Mouse (Mus musculus) hindbrain, postnatal 0 days (tissue): ENCODE results near the gene Gemin4. TPM values are rescaled to one million over a fixed set of nuclear protein-coding genes. Genes with fewer than 3 reads are reported as not detected.

ENCODE experiments used
- ATAC-seq: fragments of 200-750 bp; cut with Nextera tagmentation; 2 replicates; pipeline ENCODE4 v1.8.0; 2017; ENCODE audit warnings: mild to moderate bottlenecking, moderate TSS enrichment, moderate library complexity
- DNase-seq: peaks from one replicate; pipeline ENCODE4 v3.0.0-alpha.2; 2015; ENCODE audit warnings: low spot score
- H3K27ac ChIP-seq: fragments of 300-500 bp; sonication (generic); 2 replicates; pipeline ENCODE4 v1.5.1; 2014; ENCODE audit warnings: mild to moderate bottlenecking
- H3K27me3 ChIP-seq: fragments of 300-500 bp; sonication (generic); 2 replicates; pipeline ENCODE4 v1.6.1; 2014; ENCODE audit warnings: low read length, mixed read lengths; ENCODE audit not compliant: insufficient read depth
- H3K36me3 ChIP-seq: fragments of 300-500 bp; sonication (generic); 2 replicates; pipeline ENCODE4 v1.6.1; 2014; ENCODE audit warnings: low read length, mixed read lengths; ENCODE audit not compliant: insufficient read depth
- H3K4me1 ChIP-seq: fragments of 300-500 bp; sonication (generic); 2 replicates; pipeline ENCODE4 v1.6.1; 2014; ENCODE audit warnings: antibody characterized with exemption, low read length, mixed read lengths; ENCODE audit not compliant: insufficient read depth
- H3K4me2 ChIP-seq: fragments of 300-500 bp; sonication (generic); 2 replicates; pipeline ENCODE4 v1.6.1; 2014; ENCODE audit warnings: low read depth, mild to moderate bottlenecking, low read length, moderate library complexity, mixed read lengths
- H3K4me3 ChIP-seq: fragments of 300-500 bp; sonication (generic); 2 replicates; pipeline ENCODE4 v1.5.1; 2014; ENCODE audit warnings: low read length
- H3K9ac ChIP-seq: fragments of 300-500 bp; sonication (generic); replicated peaks from 2 replicates; pipeline ENCODE4 v1.6.1; 2014; ENCODE audit warnings: mild to moderate bottlenecking, low read length, moderate library complexity, mixed read lengths
- H3K9me3 ChIP-seq: fragments of 300-500 bp; sonication (generic); 2 replicates; pipeline ENCODE4 v1.6.1; 2016; ENCODE audit warnings: low read length, mixed read lengths
- CTCF ChIP-seq: IDR thresholded peaks from 2 replicates; pipeline ENCODE4 v1.5.1; 2016; ENCODE audit warnings: antibody characterized with exemption, control low read depth, low read depth
- WGBS: fragments of 180-500 bp; shearing (Covaris S2); extraction: QIAGEN DNeasy Blood & Tissue Kit; methylation state at CpG from one replicate; pipeline ENCODE4 v1.1.7; 2014; 5-methylcytosine and 5-hydroxymethylcytosine counted together
- polyA plus RNA-seq: library from polyadenylated mRNA; unstranded; fragments of >200 nt; fragmentation: Nextera tagmentation; extraction: Ambion mirVana; gene quantifications from 2 replicates; pipeline ENCODE4 v1.2.1, GENCODE M21; 2015
- total RNA-seq: library from RNA; depleted of rRNA; stranded (reverse); fragments of >200 nt; gene quantifications from 2 replicates; pipeline ENCODE4 v1.2.3, GENCODE M21; 2014; rRNA removed

Gemin4 gene
- total RNA-seq: 14.8 and 17.4 TPM in 2 replicates
- 7.0 and 9.3 TPM in 2 replicates for polyA plus RNA-seq

DNA sequence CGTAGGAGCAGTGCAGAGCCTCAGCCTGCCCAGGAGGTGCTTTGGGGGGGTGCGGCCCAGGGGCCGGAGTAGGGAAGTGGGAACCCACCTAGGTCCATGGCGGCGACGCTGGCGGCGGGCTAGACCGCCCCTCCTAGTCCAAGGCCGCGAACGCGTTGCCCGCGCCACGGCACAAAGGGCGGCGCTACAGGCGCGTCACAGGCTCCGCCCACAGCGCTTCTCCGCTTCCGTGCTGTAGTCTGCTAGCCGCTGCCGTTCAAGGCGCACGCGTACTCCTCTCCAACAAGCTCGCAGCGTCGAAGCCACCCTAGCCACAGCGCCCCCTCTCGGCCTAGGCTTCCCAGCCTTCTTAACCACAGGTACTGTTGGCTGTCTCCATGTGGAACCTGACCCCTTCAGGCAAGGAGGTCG is at the start of gene Gemin4, which contains the start of gene Dbil5:
Gene Gemin4 (minus strand): TSS at position 275 of the 411 bp plus-strand sequence.
Gene Dbil5 (plus strand): TSS at position 219 of the 411 bp plus-strand sequence.
- H3K36me3 ChIP-seq: peaks cover 19% of the 10 kb centered on the region; the same call in 1 of the 2 replicates
- peak within 1 kb of the TSS; percentile 94 for H3K4me2 ChIP-seq
- peak within 1 kb of the TSS; percentile 85 for H3K4me3 ChIP-seq
- peak within 1 kb of the TSS; percentile 91 for H3K27ac ChIP-seq
- under 1% methylated on average over 28 of the region's 35 CpGs for WGBS
- ATAC-seq: peak; percentile 99
- DNase-seq: peak; percentile 98
- H3K9ac ChIP-seq: peak within 1 kb of the TSS; percentile 88
- H3K27me3 ChIP-seq: no peaks in the 10 kb centered on the region
- 0 out of 2 replicates have a peak, but pooled peaks cover 3% of the 10 kb centered on the region for H3K4me1 ChIP-seq
- TF ChIP-seq CTCF: peak; percentile 99
- no peaks in the 10 kb centered on the region for H3K9me3 ChIP-seq

DNA sequence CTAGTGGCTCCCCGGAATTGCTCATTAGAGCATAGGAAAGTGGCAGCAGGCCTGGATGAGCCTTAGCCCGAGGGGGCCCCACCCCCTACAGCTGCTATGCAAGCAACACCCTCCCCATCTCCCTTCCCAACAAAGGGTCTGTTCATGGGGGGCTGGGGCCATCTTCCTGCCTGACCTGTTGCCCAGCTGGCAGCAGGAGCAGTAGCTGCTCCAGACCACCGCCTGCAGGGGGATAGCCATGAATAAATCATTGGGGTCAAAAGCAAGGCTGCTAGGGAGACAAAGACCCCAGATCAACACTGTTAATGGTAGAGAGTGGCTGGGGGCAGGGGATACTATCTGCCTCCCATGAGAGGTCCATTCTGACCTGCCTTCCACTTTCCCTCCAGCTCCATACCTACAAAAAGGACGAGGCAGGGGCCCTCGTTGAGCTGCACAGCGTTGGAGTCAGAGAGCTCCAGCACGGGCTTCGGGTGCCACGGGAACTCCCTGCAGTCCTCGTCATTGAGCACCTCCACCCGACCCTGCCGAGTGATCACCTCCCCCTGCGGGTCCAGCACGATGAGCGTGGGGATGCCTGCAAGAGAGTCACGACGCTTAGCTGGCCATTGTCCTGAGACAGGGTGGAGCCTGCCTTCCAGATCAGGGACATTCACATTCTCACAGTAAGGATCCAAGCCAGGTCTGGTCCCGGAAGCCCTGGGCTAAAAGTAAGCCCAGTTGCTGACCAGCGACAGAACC is 45.3 kb upstream of the Gemin4 start:
- no peaks in the 10 kb centered on the region for H3K27me3 ChIP-seq
- H3K9me3 ChIP-seq: no peaks in the 10 kb centered on the region
- ATAC-seq (peak; percentile 50; the same call in 1 of the 2 replicates), DNase-seq (peak; percentile 36)
- WGBS: 12% methylated on average over 19 of the region's 19 CpGs
- H3K4me1 ChIP-seq: peaks cover 13% of the 10 kb centered on the region
- H3K4me2 ChIP-seq: no peak overlapping the region
- H3K9ac ChIP-seq: no peak overlapping the region
- H3K36me3 ChIP-seq: no peaks in the 10 kb centered on the region
- H3K27ac ChIP-seq: no peak overlapping the region
- H3K4me3 ChIP-seq: no peak overlapping the region
- TF ChIP-seq CTCF: 0 out of 2 replicates have a peak, but pooled peaks have one; percentile 4

DNA sequence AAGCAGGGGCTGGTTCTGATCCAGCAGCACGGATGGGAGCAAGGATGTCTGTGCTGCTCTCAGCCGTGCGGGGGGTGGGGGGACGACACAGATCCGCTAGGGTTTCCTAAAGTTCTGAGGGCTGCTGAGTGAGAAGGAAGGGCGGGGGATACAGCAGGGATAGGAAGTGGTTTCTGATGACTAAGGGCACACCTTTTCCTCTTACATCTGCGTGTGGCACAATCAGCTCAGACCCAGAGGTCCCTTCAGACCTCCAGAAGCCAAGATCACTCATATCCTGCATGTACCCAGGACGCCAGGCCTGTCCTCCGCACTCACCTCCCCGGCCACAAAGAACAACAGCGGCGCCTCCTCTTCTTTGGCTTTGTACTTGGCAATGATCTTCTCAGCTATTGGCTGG is 43.8 kb upstream of the Gemin4 start:
- Histone ChIP-seq H3K4me2 (no peak overlapping the region), H3K9ac (no peak overlapping the region; the same call in 1 of the 2 replicates), H3K4me1 (peaks cover 10% of the 10 kb centered on the region)

GRCm38 (mm10) chr11:76260208-76261050 is 43.0 kb upstream of the Gemin4 start:
- H3K9me3 ChIP-seq: no peaks in the 10 kb centered on the region
- no peak overlapping the region; the same call in 1 of the 2 replicates for H3K9ac ChIP-seq
- 38% methylated on average over 10 of the region's 10 CpGs for WGBS
- no peaks in the 10 kb centered on the region for H3K27me3 ChIP-seq
- H3K27ac ChIP-seq: peak overlapping the region; percentile 36; the same call in 1 of the 2 replicates
- peaks cover 10% of the 10 kb centered on the region for H3K4me1 ChIP-seq
- no peaks in the 10 kb centered on the region for H3K36me3 ChIP-seq
- TF ChIP-seq CTCF: no peak
- ATAC-seq (peak; percentile 44; the same call in 1 of the 2 replicates), DNase-seq (no peak)
- H3K4me2 ChIP-seq: no peak overlapping the region
- no peak overlapping the region for H3K4me3 ChIP-seq

More for the DNA sequence above, 43.8 kb upstream of the Gemin4 start:
- Histone ChIP-seq H3K27ac (no peak overlapping the region), H3K27me3 (no peaks in the 10 kb centered on the region), H3K9me3 (no peaks in the 10 kb centered on the region), H3K4me3 (no peak overlapping the region), H3K36me3 (no peaks in the 10 kb centered on the region)
- 59% methylated on average over 12 of the region's 12 CpGs for WGBS
- TF ChIP-seq CTCF: no peak
- 0 out of 2 replicates have a peak, but pooled peaks have one; percentile 33 for ATAC-seq
- DNase-seq: no peak

DNA sequence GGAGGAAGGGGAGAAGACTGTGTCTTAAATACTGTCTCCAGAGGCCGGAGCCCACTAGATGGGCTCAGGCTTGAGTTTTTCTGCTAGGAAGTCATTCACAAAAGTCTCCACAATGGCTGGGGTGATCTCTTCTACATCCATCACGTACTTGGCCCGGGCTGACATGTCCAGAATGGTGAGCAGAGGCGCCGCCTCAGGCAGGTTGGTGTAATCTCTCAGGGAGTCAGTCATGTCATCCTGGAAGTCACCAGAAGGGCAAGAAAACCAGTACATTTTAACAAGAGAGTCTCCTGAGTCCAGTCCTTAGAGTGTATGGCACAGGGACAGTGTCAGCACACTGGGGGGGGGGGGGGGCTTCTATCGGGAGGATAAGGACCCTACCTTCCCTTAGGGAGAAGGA is 41.0 kb upstream of the Gemin4 start:
- Histone ChIP-seq H3K27me3 (no peaks in the 10 kb centered on the region), H3K27ac (no peak overlapping the region), H3K4me3 (no peak overlapping the region), H3K36me3 (no peaks in the 10 kb centered on the region), H3K9me3 (no peaks in the 10 kb centered on the region), H3K9ac (no peak overlapping the region), H3K4me1 (peaks cover 10% of the 10 kb centered on the region), H3K4me2 (no peak overlapping the region)
- DNase-seq (no peak), ATAC-seq (no peak)
- 65% methylated on average over 6 of the region's 6 CpGs for whole genome bisulfite sequencing
- TF ChIP-seq CTCF: no peak; the same call in 1 of the 2 replicates

DNA sequence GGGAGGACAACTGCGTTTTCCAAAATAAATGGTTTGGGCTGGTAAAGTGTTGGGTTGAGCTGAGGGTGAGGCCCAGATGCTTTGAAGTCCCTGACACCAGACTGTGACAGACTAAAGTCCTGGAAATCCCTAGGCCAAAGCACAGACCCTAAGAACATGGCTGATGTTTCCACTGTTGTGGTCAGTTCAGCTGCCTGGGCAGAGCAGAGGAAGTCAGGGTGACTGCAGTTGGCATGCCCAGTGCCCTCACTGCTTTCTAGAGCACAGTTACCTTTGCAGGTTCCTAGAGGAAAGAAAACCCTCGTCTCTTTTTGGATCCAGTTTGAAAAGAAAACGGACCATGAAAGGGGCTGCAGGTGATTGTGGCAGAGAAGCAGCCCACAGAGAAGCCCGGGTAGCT is 39.9 kb upstream of the Gemin4 start:
- DNase-seq (no peak), ATAC-seq (no peak)
- Histone ChIP-seq H3K36me3 (no peaks in the 10 kb centered on the region), H3K4me1 (peaks cover 10% of the 10 kb centered on the region), H3K27me3 (no peaks in the 10 kb centered on the region), H3K9ac (no peak overlapping the region), H3K27ac (no peak overlapping the region), H3K9me3 (no peaks in the 10 kb centered on the region), H3K4me3 (no peak overlapping the region), H3K4me2 (no peak overlapping the region)
- WGBS: 86% methylated on average over 4 of the region's 4 CpGs
- TF ChIP-seq CTCF: no peak
